8 mouse cellular contexts compared by ENCODE assay signal in genomic region chr14:55767519-55768414, GRCm38 (mm10). TPM values are rescaled to one million over a fixed set of nuclear protein-coding genes. Genes with fewer than 3 reads are reported as not detected.
DNase-seq lines count a peak whose midpoint lies in the region; ATAC-seq and TF ChIP-seq lines count a peak whose summit lies in the region.

No protein-coding gene starts in this region.

- H3K4me2 ChIP-seq in neural tube, embryonic 15.5 days = peak overlapping the region; percentile 75

- H3K4me1 ChIP-seq in testis, adult 2 months (ENCODE audit: control insufficient read depth, insufficient read depth, low read length) = peaks cover 8% of the 10 kb centered on the region
- H3K4me1 ChIP-seq in heart, adult 2 months (ENCODE audit: control insufficient read depth, insufficient read depth, low read length) = peaks cover 5% of the 10 kb centered on the region
- H3K4me1 ChIP-seq in lung, adult 2 months (ENCODE audit: control insufficient read depth, insufficient read depth, low read length) = peaks cover 7% of the 10 kb centered on the region; the same call in 1 of the 2 replicates
- H3K4me1 ChIP-seq in neural tube, embryonic 15.5 days = peaks cover 12% of the 10 kb centered on the region

- no peak for TF ChIP-seq EP300 in heart, adult 2 months (IDR thresholded peaks at IDR 0.05; ENCODE audit: insufficient read depth, low read depth, low read length)

- no peak for TF ChIP-seq POLR2A in testis, adult 2 months (IDR thresholded peaks at IDR 0.05; ENCODE audit: control insufficient read depth, low read depth, low read length)
- TF ChIP-seq POLR2A in heart, adult 2 months (IDR thresholded peaks at IDR 0.05; ENCODE audit: insufficient read depth, low read depth, low read length) = 0 out of 2 replicates have a peak, but pooled peaks have one; percentile 16
- TF ChIP-seq POLR2A in lung, adult 2 months (IDR thresholded peaks at IDR 0.05; ENCODE audit: borderline replicate concordance, extremely low read depth, low read depth, low read length) = no peak

- WGBS in heart, adult 2 months = 22% methylated on average over 52 of the region's 52 CpGs
- WGBS in lung, adult 2 months = 13% methylated on average over 52 of the region's 52 CpGs
- 12% methylated on average over 51 of the region's 52 CpGs for WGBS in neural tube, embryonic 15.5 days

- peak overlapping the region; percentile 47 for H3K4me3 ChIP-seq in testis, adult 2 months (ENCODE audit: control insufficient read depth, low read depth, low read length)
- H3K4me3 ChIP-seq in heart, adult 2 months = peak overlapping the region; percentile 40
- H3K4me3 ChIP-seq in lung, adult 2 months (replicated peaks; ENCODE audit: extremely low read depth, low read depth, low read length) = peak overlapping the region; percentile 15
- H3K4me3 ChIP-seq in neural tube, embryonic 15.5 days (replicated peaks) = peak overlapping the region; percentile 42

- H3K79me2 ChIP-seq in heart, adult 2 months (replicated peaks; ENCODE audit: control insufficient read depth, insufficient read depth, low read length) = no peaks in the 10 kb centered on the region

- intact Hi-C loops in heart, adult 2 months (cut with DNase I) = no loop called here

- no peaks in the 10 kb centered on the region for H3K9me3 ChIP-seq in neural tube, embryonic 15.5 days (replicated peaks)

- DNase-seq in testis, postnatal 14 days (ENCODE audit: low spot score) = no peak
- peak; percentile 83 to 87 for DNase-seq in cerebellum, postnatal 25 days
- DNase-seq in heart, adult 2 months = peak; percentile 69 to 74
- DNase-seq in kidney, adult 18-20 months = peak; percentile 80
- DNase-seq in lung, adult 2 months = peak; percentile 63
- no peak for DNase-seq in layer of hippocampus, adult 9-11 months

- H3K27ac ChIP-seq in testis, adult 2 months (ENCODE audit: control insufficient read depth, insufficient read depth, low read depth, low read length) = no peak overlapping the region
- no peak overlapping the region for H3K27ac ChIP-seq in heart, adult 2 months
- H3K27ac ChIP-seq in neural tube, embryonic 15.5 days (replicated peaks) = no peak overlapping the region

- H3K9ac ChIP-seq in heart, adult 2 months (ENCODE audit: low read depth, low read length) = peak overlapping the region; percentile 55
- peak overlapping the region; percentile 45 for H3K9ac ChIP-seq in neural tube, embryonic 15.5 days (replicated peaks)

- no peaks in the 10 kb centered on the region for H3K27me3 ChIP-seq in testis, adult 2 months (ENCODE audit: control insufficient read depth, insufficient read depth, low read length)
- H3K27me3 ChIP-seq in heart, adult 2 months (ENCODE audit: control insufficient read depth, insufficient read depth, low read length) = no peaks in the 10 kb centered on the region
- H3K27me3 ChIP-seq in neural tube, embryonic 15.5 days (replicated peaks) = peaks cover 71% of the 10 kb centered on the region

- peak; percentile 74 for ATAC-seq in neural tube, embryonic 15.5 days (ENCODE audit: low FRiP score)

- 0 out of 2 replicates have a peak, but pooled peaks have one; percentile 24 for TF ChIP-seq CTCF in testis, adult 2 months (IDR thresholded peaks at IDR 0.05; ENCODE audit: control insufficient read depth, insufficient read depth, insufficient replicate concordance, low read depth, low read length)
- TF ChIP-seq CTCF in heart, adult 2 months (IDR thresholded peaks at IDR 0.05) = peak; percentile 74
- TF ChIP-seq CTCF in lung, adult 2 months (IDR thresholded peaks at IDR 0.05; ENCODE audit: insufficient read depth, low read length) = 0 out of 2 replicates have a peak, but pooled peaks have one; percentile 9

- H3K36me3 ChIP-seq in testis, adult 2 months (ENCODE audit: control insufficient read depth, insufficient read depth, low read length) = no peaks in the 10 kb centered on the region
- H3K36me3 ChIP-seq in heart, adult 2 months (ENCODE audit: control insufficient read depth, insufficient read depth, low read length) = no peaks in the 10 kb centered on the region
- H3K36me3 ChIP-seq in neural tube, embryonic 15.5 days = no peaks in the 10 kb centered on the region

RNA-seq across cellular contexts. Expression of gene Ltb4r1, which starts 2.0 kb away (rescaled TPM):
- polyA plus RNA-seq in testis, adult 2 months (2012; rRNA removed) = 0.11 and 0.20 TPM in 2 replicates
- total RNA-seq in heart, adult 2 months (2021) = under 1 TPM; 0.34 to 0.36 TPM
- polyA plus RNA-seq in heart, adult 2 months (2012; rRNA removed) = 0.76 TPM in 2 replicates
- polyA plus RNA-seq in lung, adult 2 months (2012; rRNA removed) = 6.5 and 7.1 TPM in 2 replicates
- polyA plus RNA-seq in neural tube, embryonic 15.5 days (2015; fragmentation: Nextera tagmentation; extraction: Ambion mirVana) = 0.42 and 0.80 TPM in 2 replicates

RNA-seq across cellular contexts. Expression of gene Ltb4r2, which starts 6.5 kb away (rescaled TPM):
- polyA plus RNA-seq in testis, adult 2 months (2012; rRNA removed) = 0.07 and 0.11 TPM in 2 replicates
- total RNA-seq in heart, adult 2 months (2021) = under 1 TPM in 1 of 2 experiments, not detected in 1; 0.20 TPM
- polyA plus RNA-seq in heart, adult 2 months (2012; rRNA removed) = 0.06 and 0.20 TPM in 2 replicates
- 1.1 and 2.6 TPM in 2 replicates for polyA plus RNA-seq in lung, adult 2 months (2012; rRNA removed)
- polyA plus RNA-seq in neural tube, embryonic 15.5 days (2015; fragmentation: Nextera tagmentation; extraction: Ambion mirVana) = 0.42 and 0.88 TPM in 2 replicates

RNA-seq across cellular contexts. Expression of gene Cideb, which starts 9.5 kb away (rescaled TPM):
- polyA plus RNA-seq in testis, adult 2 months (2012; rRNA removed) = 0.13 TPM in 1 of 2 replicates, not detected in the other
- total RNA-seq in heart, adult 2 months (2021) = under 1 TPM; 0.81 to 0.98 TPM
- 6.7 and 8.1 TPM in 2 replicates for polyA plus RNA-seq in heart, adult 2 months (2012; rRNA removed)
- polyA plus RNA-seq in lung, adult 2 months (2012; rRNA removed) = 3.8 and 4.0 TPM in 2 replicates
- polyA plus RNA-seq in neural tube, embryonic 15.5 days (2015; fragmentation: Nextera tagmentation; extraction: Ambion mirVana) = 0.35 and 0.93 TPM in 2 replicates

RNA-seq across cellular contexts. Expression of gene Adcy4, which starts 16.1 kb away (rescaled TPM):
- polyA plus RNA-seq in testis, adult 2 months (2012; rRNA removed) = 0.38 and 0.82 TPM in 2 replicates
- total RNA-seq in heart, adult 2 months (2021) = 10 to 100 TPM; 16.1 to 20.3 TPM
- 36.5 and 40.0 TPM in 2 replicates for polyA plus RNA-seq in heart, adult 2 months (2012; rRNA removed)
- 157 and 169 TPM in 2 replicates for polyA plus RNA-seq in lung, adult 2 months (2012; rRNA removed)
- polyA plus RNA-seq in neural tube, embryonic 15.5 days (2015; fragmentation: Nextera tagmentation; extraction: Ambion mirVana) = 4.1 and 5.2 TPM in 2 replicates

RNA-seq across cellular contexts. Expression of gene Ripk3, which starts 20.9 kb away (rescaled TPM):
- 4.1 and 4.8 TPM in 2 replicates for polyA plus RNA-seq in testis, adult 2 months (2012; rRNA removed)
- total RNA-seq in heart, adult 2 months (2021) = 1 to 10 TPM; 2.2 to 2.4 TPM
- polyA plus RNA-seq in heart, adult 2 months (2012; rRNA removed) = 3.5 and 4.1 TPM in 2 replicates
- polyA plus RNA-seq in lung, adult 2 months (2012; rRNA removed) = 7.5 and 10.0 TPM in 2 replicates
- 2.8 and 14.2 TPM in 2 replicates for polyA plus RNA-seq in neural tube, embryonic 15.5 days (2015; fragmentation: Nextera tagmentation; extraction: Ambion mirVana)

Comparison
In these comparisons a context has a peak if more than half of its experiments do, and no peak if none do; other contexts are left out.
1. CTCF ChIP-seq: peak in every context shown above with its lines; median percentile 74 in heart, adult 2 months; 24 in testis, adult 2 months; 9 in lung, adult 2 months.
2. DNase-seq: peak in cerebellum, postnatal 25 days (2 of 2), heart, adult 2 months (2 of 2), kidney, adult 18-20 months (single experiment) and lung, adult 2 months (single experiment); none in testis, postnatal 14 days (single experiment) and layer of hippocampus, adult 9-11 months (single experiment).
3. Peak in every context shown above with its lines, with median percentiles within 50 percentile points of each other: H3K4me3 ChIP-seq.